Mouse (Mus musculus) lung, postnatal 0 days (tissue): Measurements from ENCODE around the gene Znrf2. TPM values are rescaled to one million over a fixed set of nuclear protein-coding genes. Genes with fewer than 3 reads are reported as not detected.

ENCODE experiments used
- ATAC-seq: fragments of 200-750 bp; cut with Nextera tagmentation; 2 replicates; pipeline ENCODE4 v1.8.0; 2017; ENCODE audit warnings: moderate library complexity
- DNase-seq: peaks from one replicate; pipeline ENCODE4 v3.0.0-alpha.2; 2016; ENCODE audit warnings: low spot score
- H3K27ac ChIP-seq: fragments of 300-500 bp; sonication (generic); 2 replicates; pipeline ENCODE4 v1.5.1; 2014; ENCODE audit warnings: antibody characterized with exemption, mild to moderate bottlenecking, low read length, mixed read lengths
- H3K27me3 ChIP-seq: fragments of 300-500 bp; sonication (generic); replicated peaks from 2 replicates; pipeline ENCODE4 v1.6.1; 2014; ENCODE audit warnings: low read length, mixed read lengths; ENCODE audit not compliant: insufficient read depth
- H3K36me3 ChIP-seq: fragments of 300-500 bp; sonication (generic); 2 replicates; pipeline ENCODE4 v1.6.1; 2014; ENCODE audit warnings: low read length, mixed read lengths; ENCODE audit not compliant: insufficient read depth
- H3K4me1 ChIP-seq: fragments of 300-500 bp; sonication (generic); 2 replicates; pipeline ENCODE4 v1.6.1; 2014; ENCODE audit warnings: antibody characterized with exemption, low read depth, low read length, mixed read lengths; ENCODE audit not compliant: insufficient read depth
- H3K4me2 ChIP-seq: fragments of 300-500 bp; sonication (generic); replicated peaks from 2 replicates; pipeline ENCODE4 v1.6.1; 2014; ENCODE audit warnings: low read depth, mild to moderate bottlenecking, low read length, moderate library complexity, mixed read lengths
- H3K4me3 ChIP-seq: fragments of 300-500 bp; sonication (generic); 2 replicates; pipeline ENCODE4 v1.5.1; 2014; ENCODE audit warnings: low read depth, low read length
- H3K9ac ChIP-seq: fragments of 300-500 bp; sonication (generic); replicated peaks from 2 replicates; pipeline ENCODE4 v1.6.1; 2014; ENCODE audit warnings: low read depth, mild to moderate bottlenecking
- H3K9me3 ChIP-seq: fragments of 300-500 bp; sonication (generic); 2 replicates; pipeline ENCODE4 v1.6.1; 2016; ENCODE audit warnings: low read length, mixed read lengths
- CTCF ChIP-seq: IDR thresholded peaks from 2 replicates; pipeline ENCODE4 v1.5.1; 2016; ENCODE audit warnings: antibody characterized with exemption, mild to moderate bottlenecking
- EP300 ChIP-seq: IDR thresholded peaks from 2 replicates; pipeline ENCODE4 v1.6.1; 2016; ENCODE audit warnings: antibody characterized with exemption, mild to moderate bottlenecking, control low read depth
- WGBS: fragments of 180-500 bp; shearing (Covaris S2); extraction: QIAGEN DNeasy Blood & Tissue Kit; methylation state at CpG from one replicate; pipeline ENCODE4 v1.1.7; 2014; 5-methylcytosine and 5-hydroxymethylcytosine counted together
- polyA plus RNA-seq: library from polyadenylated mRNA; unstranded; fragments of >200 nt; fragmentation: Nextera tagmentation; extraction: Ambion mirVana; gene quantifications from 2 replicates; pipeline ENCODE4 v1.2.1, GENCODE M21; 2015

Gene Znrf2
- polyA plus RNA-seq, 1 experiment from 2014 or later: 4.6 TPM

DNA sequence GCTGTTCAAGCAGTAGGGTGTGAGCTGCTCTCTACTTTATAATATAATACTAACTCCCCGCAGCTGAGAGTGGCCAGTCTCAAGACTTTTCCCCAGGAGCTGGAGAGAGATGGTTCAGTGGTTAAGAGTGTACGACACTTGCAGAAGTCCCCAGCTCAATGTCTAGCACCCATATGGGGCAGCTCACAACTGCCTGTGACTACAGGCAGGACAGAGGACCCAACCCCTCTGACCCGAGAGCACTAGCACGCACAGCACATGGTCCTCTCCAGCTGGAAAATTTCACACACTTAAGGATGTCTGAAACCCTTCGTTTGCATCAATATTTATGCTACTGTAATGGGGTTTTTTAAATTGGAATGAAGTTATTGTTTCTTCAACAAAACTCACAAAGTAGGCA is 56.3 kb downstream of the Znrf2 start:
- Histone ChIP-seq H3K4me1 (no peaks in the 10 kb centered on the region; the same call in 1 of the 2 replicates), H3K27ac (no peak overlapping the region), H3K36me3 (no peaks in the 10 kb centered on the region), H3K27me3 (no peaks in the 10 kb centered on the region), H3K9me3 (no peaks in the 10 kb centered on the region), H3K9ac (no peak overlapping the region), H3K4me3 (no peak overlapping the region), H3K4me2 (no peak overlapping the region)
- no peak for ATAC-seq
- no peak for DNase-seq
- no peak for TF ChIP-seq EP300
- no peak for TF ChIP-seq CTCF
- 74% methylated on average over 5 of the region's 5 CpGs for WGBS

DNA sequence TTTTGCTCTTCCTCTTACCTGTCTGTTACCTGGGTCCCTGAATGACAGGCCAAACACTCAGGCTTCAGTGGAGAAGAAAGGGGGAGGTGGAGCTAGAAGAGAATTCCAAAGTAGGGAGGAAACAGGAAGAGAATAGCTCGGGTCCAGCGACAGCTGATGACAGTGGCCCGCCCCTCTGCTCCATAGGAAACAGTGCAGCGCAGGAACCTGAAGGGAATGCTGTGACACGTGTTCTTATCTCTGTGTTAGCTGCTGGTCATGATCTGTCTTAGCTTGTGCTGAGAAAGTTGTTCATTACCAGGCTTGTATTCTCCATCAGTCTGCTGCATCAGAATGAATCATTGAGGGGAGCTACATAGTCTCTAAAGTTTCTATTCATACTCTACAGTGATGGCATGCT is 60.1 kb downstream of the Znrf2 start:
- Histone ChIP-seq H3K36me3 (no peaks in the 10 kb centered on the region), H3K4me2 (no peak overlapping the region), H3K4me1 (no peaks in the 10 kb centered on the region; the same call in 1 of the 2 replicates), H3K27ac (no peak overlapping the region), H3K4me3 (no peak overlapping the region), H3K9me3 (no peaks in the 10 kb centered on the region), H3K27me3 (no peaks in the 10 kb centered on the region), H3K9ac (no peak overlapping the region)
- DNase-seq: peak; percentile 19
- ATAC-seq: peak; percentile 26; the same call in 1 of the 2 replicates
- TF ChIP-seq CTCF (no peak), EP300 (no peak)
- 14% methylated on average over 5 of the region's 5 CpGs for WGBS

DNA sequence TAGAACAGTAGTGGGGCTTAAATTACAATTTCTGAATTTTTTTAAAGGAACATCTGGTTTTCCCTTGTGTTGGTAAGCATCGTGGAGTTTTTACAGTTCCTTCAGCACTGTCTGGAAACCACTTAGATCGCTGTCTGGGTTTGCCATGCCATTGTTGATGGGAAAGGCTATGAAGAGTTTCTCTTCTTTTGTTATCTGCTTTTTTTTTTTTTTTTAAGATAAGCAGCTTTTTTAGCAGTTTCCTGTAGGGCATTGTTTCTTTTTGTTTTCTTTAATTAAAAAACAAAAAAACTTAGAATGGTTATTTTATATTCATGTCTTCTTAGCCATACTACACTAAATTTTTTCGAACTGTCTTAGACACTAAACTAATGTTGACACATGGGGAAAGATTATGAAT is 60.9 kb downstream of the Znrf2 start:
- Histone ChIP-seq H3K4me2 (no peak overlapping the region), H3K4me1 (no peaks in the 10 kb centered on the region; the same call in 1 of the 2 replicates), H3K27me3 (no peaks in the 10 kb centered on the region), H3K36me3 (no peaks in the 10 kb centered on the region), H3K27ac (no peak overlapping the region), H3K4me3 (no peak overlapping the region), H3K9ac (no peak overlapping the region), H3K9me3 (no peaks in the 10 kb centered on the region)
- TF ChIP-seq EP300 (no peak), CTCF (no peak)
- no peak for ATAC-seq
- 75% methylated on average over 3 of the region's 3 CpGs for WGBS
- DNase-seq: no peak

DNA sequence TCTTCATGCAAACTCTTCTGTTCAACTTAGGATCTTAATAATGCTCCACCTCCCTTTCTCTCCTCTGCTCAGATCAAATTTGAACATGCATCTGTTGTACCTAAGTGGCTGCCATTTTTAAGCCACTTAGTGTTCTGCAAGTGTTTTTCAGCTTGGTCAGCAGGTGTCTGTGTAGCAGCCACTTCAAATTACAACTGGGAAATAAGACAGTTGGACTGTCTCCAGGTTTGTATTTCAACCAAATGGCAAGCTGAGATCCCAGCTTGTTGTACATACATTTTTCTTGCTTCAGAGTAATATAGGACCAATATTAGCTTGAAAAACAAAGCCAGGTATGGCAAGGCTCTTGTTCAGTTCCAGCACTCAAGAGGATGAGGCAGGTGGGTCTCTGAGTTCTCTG is 61.8 kb downstream of the Znrf2 start:
- Histone ChIP-seq H3K4me2 (no peak overlapping the region), H3K27ac (no peak overlapping the region), H3K27me3 (no peaks in the 10 kb centered on the region), H3K36me3 (no peaks in the 10 kb centered on the region), H3K4me3 (no peak overlapping the region), H3K9ac (no peak overlapping the region), H3K9me3 (no peaks in the 10 kb centered on the region), H3K4me1 (no peaks in the 10 kb centered on the region)
- DNase-seq: no peak
- TF ChIP-seq CTCF: no peak
- no peak for TF ChIP-seq EP300
- ATAC-seq: no peak

DNA sequence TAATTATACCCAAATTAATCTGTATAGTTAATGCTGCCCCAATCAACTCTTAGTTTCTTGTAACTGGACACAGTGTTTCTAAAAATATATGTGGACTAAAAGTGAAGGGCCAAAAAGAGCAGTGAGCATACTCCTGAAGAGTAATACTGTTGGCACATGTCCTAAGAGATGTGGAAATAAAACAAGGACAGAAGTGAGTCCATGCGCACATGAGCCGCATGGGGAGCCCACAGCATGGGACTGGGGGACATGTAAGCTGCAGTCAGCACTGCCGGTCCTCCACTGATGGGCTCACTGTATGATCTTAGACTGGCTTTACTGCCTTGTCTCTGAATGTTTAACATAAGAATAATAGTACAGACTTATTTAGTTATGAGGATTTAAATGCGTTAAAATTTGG is 63.4 kb downstream of the Znrf2 start:
- H3K27me3 ChIP-seq: no peaks in the 10 kb centered on the region
- H3K4me3 ChIP-seq: no peak overlapping the region
- no peak overlapping the region for H3K4me2 ChIP-seq
- no peak overlapping the region for H3K27ac ChIP-seq
- no peak for TF ChIP-seq EP300
- DNase-seq (no peak), ATAC-seq (no peak)
- H3K9ac ChIP-seq: no peak overlapping the region
- no peaks in the 10 kb centered on the region for H3K36me3 ChIP-seq
- 89% methylated on average over 4 of the region's 4 CpGs for WGBS
- no peaks in the 10 kb centered on the region for H3K9me3 ChIP-seq
- H3K4me1 ChIP-seq: no peaks in the 10 kb centered on the region

DNA sequence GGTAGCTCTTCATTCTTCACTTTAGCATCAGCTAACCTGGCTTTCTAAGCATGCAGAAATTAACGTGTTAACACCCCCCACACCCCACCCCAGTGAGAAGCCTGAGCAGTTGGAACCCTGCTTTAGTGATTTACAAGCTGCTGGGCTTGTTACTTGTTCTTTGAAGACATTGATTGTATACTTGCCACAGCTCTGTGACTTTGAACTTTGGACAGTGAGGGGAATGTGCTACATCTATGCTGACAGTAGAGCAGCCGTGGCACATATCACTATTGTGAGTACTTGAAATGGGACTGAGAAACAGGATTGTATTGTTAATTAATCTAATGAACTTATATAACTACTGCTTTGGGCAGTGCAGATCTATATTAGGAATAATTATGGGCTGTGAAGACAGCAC is 66.7 kb downstream of the Znrf2 start:
- H3K9me3 ChIP-seq: no peaks in the 10 kb centered on the region
- no peaks in the 10 kb centered on the region for H3K36me3 ChIP-seq
- no peaks in the 10 kb centered on the region for H3K27me3 ChIP-seq
- H3K27ac ChIP-seq: no peak overlapping the region
- TF ChIP-seq CTCF: no peak
- TF ChIP-seq EP300: no peak
- H3K4me1 ChIP-seq: no peaks in the 10 kb centered on the region
- ATAC-seq (no peak), DNase-seq (no peak)
- 56% methylated on average over 2 of the region's 2 CpGs for WGBS
- no peak overlapping the region for H3K4me3 ChIP-seq
- H3K4me2 ChIP-seq: no peak overlapping the region
- H3K9ac ChIP-seq: no peak overlapping the region

DNA sequence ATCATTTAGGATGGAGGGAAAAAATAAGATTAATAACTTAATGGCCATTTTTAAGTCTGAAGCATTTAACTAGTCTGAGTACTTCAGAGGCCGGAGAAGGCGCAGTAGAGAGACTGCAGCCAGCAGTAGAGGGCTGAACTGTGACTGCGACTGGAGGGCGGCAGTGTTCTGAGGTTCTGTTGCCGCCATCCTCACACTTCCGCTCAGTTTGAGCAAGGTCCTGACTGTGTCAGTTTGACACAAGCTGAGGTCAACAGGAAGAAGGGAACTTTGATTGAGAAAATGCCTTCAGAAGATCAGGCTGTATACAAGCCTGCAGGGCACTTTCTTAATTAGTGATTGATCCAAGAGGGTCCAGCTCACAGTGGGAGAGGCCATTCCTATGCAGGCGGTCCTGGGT is 69.5 kb downstream of the Znrf2 start:
- no peaks in the 10 kb centered on the region for H3K36me3 ChIP-seq
- H3K27ac ChIP-seq: no peak overlapping the region
- DNase-seq: no peak
- TF ChIP-seq CTCF (no peak), EP300 (no peak)
- no peaks in the 10 kb centered on the region for H3K9me3 ChIP-seq
- H3K4me2 ChIP-seq: no peak overlapping the region
- no peak overlapping the region for H3K4me3 ChIP-seq
- no peaks in the 10 kb centered on the region for H3K4me1 ChIP-seq
- WGBS: 68% methylated on average over 7 of the region's 7 CpGs
- H3K27me3 ChIP-seq: no peaks in the 10 kb centered on the region
- H3K9ac ChIP-seq: no peak overlapping the region
- ATAC-seq: no peak
